Mouse (Mus musculus) cerebellum, adult 2 months (tissue): ENCODE data around the gene Gm17349. TPM values are rescaled to one million over a fixed set of nuclear protein-coding genes. Genes with fewer than 3 reads are reported as not detected.

Experiments used
- DNase-seq, 2 experiments: peaks; one replicate each; pipeline ENCODE4 v3.0.0; 2021
- H3K27ac ChIP-seq: fragments of 200-500 bp; 2 replicates; pipeline ENCODE4 v1.5.1; 2012; ENCODE audit warnings: low read length, control low read depth, inconsistent platforms; ENCODE audit not compliant: insufficient read depth
- H3K27me3 ChIP-seq: fragments of 200-500 bp; 2 replicates; pipeline ENCODE4 v1.6.1; 2012; ENCODE audit warnings: inconsistent platforms, mild to moderate bottlenecking, low read length, moderate library complexity; ENCODE audit not compliant: control insufficient read depth, insufficient read depth
- H3K4me1 ChIP-seq: fragments of 200-500 bp; 2 replicates; pipeline ENCODE4 v1.6.1; 2011; ENCODE audit warnings: low read length; ENCODE audit not compliant: control insufficient read depth, insufficient read depth
- H3K4me3 ChIP-seq: fragments of 200-500 bp; replicated peaks from 2 replicates; pipeline ENCODE3; 2011; ENCODE audit warnings: mild to moderate bottlenecking, low read depth, low read length, control low read depth; ENCODE audit not compliant: insufficient read depth
- CTCF ChIP-seq: fragments of 200-500 bp; IDR thresholded peaks from 2 replicates; pipeline ENCODE4 v1.5.1; 2011; ENCODE audit warnings: low read depth, mild to moderate bottlenecking, control low read depth, low read length, moderate library complexity, borderline replicate concordance; ENCODE audit not compliant: insufficient read depth
- POLR2A ChIP-seq: fragments of 200-500 bp; IDR thresholded peaks from 2 replicates; pipeline ENCODE4 v1.6.1; 2011; ENCODE audit warnings: low read length, control low read depth, borderline replicate concordance; ENCODE audit not compliant: insufficient read depth
- WGBS: fragments of 180-500 bp; shearing (Covaris S2); methylation state at CpG from one replicate; pipeline ENCODE4 v1.1.7; 2018; 5-methylcytosine and 5-hydroxymethylcytosine counted together
- polyA plus RNA-seq: library from polyadenylated mRNA; depleted of rRNA; stranded (reverse); fragments of >200 nt; gene quantifications from 2 replicates; pipeline ENCODE4 v1.2.3, GENCODE M21; 2012

Gene Gm17349
- polyA plus RNA-seq, 1 experiment, result not detected

DNA sequence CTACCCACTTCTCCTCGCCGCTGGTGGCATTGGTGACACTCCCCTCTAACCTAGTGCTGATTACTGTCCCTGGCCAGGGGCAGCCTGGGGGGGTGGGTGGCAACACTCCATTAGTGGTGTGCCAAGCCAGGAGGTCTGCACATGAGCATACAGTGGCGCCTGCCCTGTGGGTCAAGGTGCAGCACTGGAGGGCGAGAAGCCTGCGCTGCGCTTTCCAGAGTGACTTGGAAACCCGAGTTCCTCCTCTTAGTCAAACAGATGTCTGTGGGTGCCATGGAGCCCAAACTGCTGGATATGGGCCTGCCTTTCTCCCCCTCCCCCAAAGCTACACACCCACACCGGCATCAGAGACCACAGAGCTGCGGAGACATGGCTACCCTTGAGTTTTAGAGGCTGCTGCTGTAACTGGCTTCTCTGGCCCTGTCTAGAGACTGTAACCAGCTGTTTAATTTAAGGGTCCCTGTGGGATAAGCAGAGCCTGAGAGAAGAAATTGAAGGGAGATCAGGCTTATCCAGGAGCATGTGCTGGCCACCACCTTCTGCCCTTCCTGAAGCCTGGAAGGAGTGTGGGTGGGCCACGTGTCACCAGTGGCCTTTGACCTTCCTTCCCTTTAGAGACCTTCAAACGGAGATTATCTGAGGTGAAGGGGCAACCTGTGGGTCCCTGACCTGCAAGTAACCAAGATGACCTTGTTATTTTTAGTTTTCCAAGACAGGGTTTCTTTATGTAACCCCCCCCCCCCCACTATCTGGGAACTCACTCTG is 10.9 kb upstream of the Gm17349 start:
- Histone ChIP-seq H3K27ac (peak overlapping the region; percentile 93), H3K4me1 (peaks cover 44% of the 10 kb centered on the region), H3K4me3 (no peak overlapping the region), H3K27me3 (no peaks in the 10 kb centered on the region)
- no peak for DNase-seq
- TF ChIP-seq CTCF (no peak), POLR2A (no peak)
- WGBS, result 69% methylated on average over 11 of the region's 11 CpGs

DNA sequence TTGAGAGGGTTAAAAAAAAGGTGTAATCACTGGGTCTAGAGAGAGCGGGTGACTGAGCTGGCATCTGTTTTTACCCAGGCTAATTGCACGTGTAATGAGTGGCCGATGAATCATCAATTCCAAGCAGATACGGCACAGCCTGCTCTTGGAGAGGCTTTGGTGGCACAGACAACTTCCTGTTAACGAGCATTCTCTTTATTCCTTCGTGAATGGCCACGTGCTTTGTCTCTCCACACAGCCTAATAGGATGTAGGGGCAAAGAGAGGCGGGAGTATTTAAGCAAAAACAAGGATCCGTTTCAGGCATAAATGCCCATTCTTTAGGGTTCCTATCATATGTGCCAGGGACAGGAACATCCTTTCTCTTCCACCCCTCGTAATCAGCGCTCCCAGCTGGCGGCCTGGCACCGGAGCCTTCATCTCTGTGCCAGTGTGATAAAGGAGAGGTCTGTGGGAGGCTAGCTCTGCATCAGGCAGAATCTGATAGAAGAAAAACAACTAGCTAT is 10.1 kb upstream of the Gm17349 start:
- peaks cover 41% of the 10 kb centered on the region for H3K4me1 ChIP-seq
- no peak for TF ChIP-seq CTCF
- no peak for TF ChIP-seq POLR2A
- WGBS, result 11% methylated on average over 13 of the region's 13 CpGs

DNA sequence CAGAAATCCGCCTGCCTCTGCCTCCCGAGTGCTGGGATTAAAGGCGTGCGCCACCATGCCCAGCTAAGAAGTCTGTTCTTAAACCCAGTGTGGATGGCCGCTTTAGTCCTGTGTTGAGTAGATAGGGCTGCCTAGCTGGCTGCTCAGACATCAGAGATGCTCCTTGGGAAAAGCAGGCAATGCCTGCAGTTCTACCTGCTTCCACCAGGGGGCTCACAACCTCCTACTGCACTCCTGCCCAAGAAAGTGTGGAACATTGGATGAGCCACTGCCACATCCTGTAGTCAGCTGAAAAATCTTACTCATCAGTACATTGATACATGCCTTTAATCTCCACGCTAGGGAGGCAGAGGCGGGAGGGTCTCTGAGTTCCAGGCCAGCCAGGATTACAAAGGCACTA is 9.6 kb upstream of the Gm17349 start:
- H3K27ac ChIP-seq, result peak overlapping the region; percentile 93; the same call in 1 of the 2 replicates
- peaks cover 41% of the 10 kb centered on the region for H3K4me1 ChIP-seq
- no peaks in the 10 kb centered on the region for H3K27me3 ChIP-seq
- no peak overlapping the region for H3K4me3 ChIP-seq
- 40% methylated on average over 7 of the region's 7 CpGs for WGBS
- TF ChIP-seq POLR2A, result no peak
- TF ChIP-seq CTCF, result peak; percentile 94
- DNase-seq, result peak; percentile 89 to 90

More for the DNA sequence above, 10.1 kb upstream of the Gm17349 start:
- H3K27ac ChIP-seq, result peak overlapping the region; percentile 93
- peak; percentile 67 for DNase-seq
- H3K27me3 ChIP-seq, result no peaks in the 10 kb centered on the region
- H3K4me3 ChIP-seq, result no peak overlapping the region

DNA sequence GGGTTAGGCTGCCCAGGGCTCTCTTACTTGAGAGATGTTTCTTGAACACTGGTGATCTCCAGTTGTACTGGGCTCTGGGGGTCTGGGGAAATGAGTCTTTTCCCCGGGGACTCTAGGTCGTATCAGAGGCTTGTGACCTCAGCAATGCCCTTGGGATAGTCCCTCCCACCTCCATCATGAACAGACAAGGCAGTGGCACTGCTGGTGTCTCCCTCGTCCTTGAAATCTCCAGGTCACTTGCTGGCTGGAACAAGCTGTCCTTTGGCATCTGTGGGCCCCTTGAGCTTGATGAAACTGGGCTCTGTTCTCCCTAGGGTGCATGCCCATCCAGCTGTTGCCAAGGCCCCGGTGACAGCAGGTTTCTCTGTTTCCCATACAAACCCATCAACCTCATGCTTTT is 8.9 kb upstream of the Gm17349 start:
- no peak for TF ChIP-seq POLR2A
- no peak for TF ChIP-seq CTCF
- H3K27ac ChIP-seq, result peak overlapping the region; percentile 56
- 47% methylated on average over 4 of the region's 4 CpGs for WGBS
- no peak for DNase-seq
- no peaks in the 10 kb centered on the region for H3K27me3 ChIP-seq
- peaks cover 41% of the 10 kb centered on the region for H3K4me1 ChIP-seq
- no peak overlapping the region for H3K4me3 ChIP-seq

DNA sequence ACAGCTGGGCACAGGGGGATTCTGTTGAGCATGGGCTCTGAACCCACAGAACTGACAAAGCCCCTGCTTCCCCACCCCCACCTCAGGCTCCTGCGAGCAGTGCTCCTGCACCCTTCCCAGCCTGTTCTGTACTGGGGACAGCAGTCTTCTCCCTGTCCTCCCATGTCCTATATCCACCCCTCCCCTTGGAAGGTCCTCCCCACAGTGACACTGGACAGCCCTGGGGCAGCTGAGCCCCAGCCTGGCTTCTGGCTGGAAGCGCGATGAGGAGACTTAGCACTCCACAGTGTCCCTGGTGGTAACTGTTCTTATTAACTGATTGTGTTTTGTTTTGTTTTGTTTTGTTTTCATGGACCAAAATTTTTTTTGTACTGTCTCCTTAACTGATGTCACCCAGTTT is 8.3 kb upstream of the Gm17349 start:
- no peak for DNase-seq
- H3K4me1 ChIP-seq, result peaks cover 36% of the 10 kb centered on the region
- H3K4me3 ChIP-seq, result no peak overlapping the region
- no peaks in the 10 kb centered on the region for H3K27me3 ChIP-seq
- WGBS, result 78% methylated on average over 3 of the region's 3 CpGs
- H3K27ac ChIP-seq, result peak overlapping the region; percentile 56
- no peak for TF ChIP-seq CTCF
- TF ChIP-seq POLR2A, result no peak

DNA sequence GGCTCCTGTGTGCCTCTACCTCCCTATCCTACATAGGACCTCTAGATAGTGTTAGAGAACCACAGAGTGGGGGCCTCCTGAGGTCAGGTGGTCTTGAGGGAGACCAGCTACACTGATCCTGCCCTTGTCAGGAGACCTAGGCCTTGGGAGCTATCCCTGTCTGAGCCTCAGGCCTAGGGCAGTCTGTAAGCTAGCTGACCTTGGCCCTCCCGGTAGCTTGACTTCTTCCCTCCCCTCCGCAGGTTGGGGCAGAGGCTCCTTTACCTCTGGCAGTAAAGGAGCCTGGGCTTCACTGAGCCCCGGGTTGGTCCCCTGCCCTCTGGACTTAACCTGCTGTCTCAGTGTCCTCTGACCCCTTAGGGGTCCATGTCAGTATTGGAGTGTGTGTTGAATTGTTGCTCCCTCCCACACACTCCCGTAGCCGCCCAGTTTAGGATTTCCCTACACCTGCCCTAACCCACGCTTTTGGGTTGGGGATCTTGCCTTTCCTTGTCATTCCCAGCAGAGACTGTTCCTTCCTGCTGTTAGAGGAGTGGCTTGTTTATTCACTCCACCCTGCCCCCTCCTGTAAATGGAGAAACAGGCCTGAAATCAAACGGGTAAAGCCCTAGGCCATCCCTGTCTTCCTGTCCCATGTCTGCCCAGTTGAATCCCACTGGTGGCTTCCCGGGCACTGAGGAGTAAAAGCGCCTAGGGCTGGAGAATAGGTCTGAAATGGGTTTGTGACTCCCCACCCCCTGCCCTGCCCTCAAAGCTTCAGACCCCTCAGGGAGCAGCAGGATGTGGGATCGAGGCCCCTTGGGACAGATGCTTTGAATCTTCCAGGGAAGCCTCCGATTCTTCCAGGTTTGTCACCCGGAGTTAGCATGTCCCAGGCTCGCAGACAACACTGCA is 7.6 kb upstream of the Gm17349 start:
- Histone ChIP-seq H3K4me1 (peaks cover 30% of the 10 kb centered on the region), H3K27ac (peak overlapping the region; percentile 26; the same call in 1 of the 2 replicates), H3K4me3 (no peak overlapping the region), H3K27me3 (no peaks in the 10 kb centered on the region)
- no peak for TF ChIP-seq CTCF
- no peak for TF ChIP-seq POLR2A
- WGBS, result 63% methylated on average over 13 of the region's 13 CpGs
- no peak for DNase-seq

DNA sequence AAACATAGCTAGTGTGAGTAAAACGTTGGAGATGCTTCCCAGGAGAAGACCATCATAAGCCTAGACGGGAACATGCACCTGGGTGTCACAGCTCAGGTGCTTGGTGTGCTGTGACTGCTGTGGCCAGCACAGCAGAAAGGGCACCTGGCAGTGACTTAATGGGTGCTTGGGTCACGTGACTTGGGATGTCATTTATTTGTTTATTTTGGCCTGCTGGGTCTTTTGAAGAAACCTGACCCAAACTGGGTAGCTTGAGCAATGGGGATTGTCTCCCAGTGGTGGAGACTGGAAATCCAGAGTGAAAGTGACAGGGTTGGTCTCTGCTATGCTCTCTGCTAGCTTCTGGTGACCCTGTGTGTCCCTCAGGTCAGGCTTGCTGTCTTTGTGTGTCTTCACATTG is 6.2 kb upstream of the Gm17349 start:
- Histone ChIP-seq H3K4me1 (peaks cover 20% of the 10 kb centered on the region), H3K27ac (no peak overlapping the region), H3K4me3 (no peak overlapping the region), H3K27me3 (no peaks in the 10 kb centered on the region)
- no peak for TF ChIP-seq POLR2A
- DNase-seq, result no peak
- WGBS, result 77% methylated on average over 3 of the region's 3 CpGs
